Mouse (Mus musculus) erythroblast, embryonic 14.5 days (primary cell): ENCODE results near the gene Ddx58.

Experiments
- GATA1 ChIP-seq: IDR thresholded peaks from 2 replicates; pipeline ENCODE4 v1.6.1; 2012; ENCODE audit warnings: low read length, inconsistent platforms, mixed read lengths
- TAL1 ChIP-seq: IDR thresholded peaks from 3 replicates; pipeline ENCODE4 v1.6.1; 2012; ENCODE audit warnings: low read length, inconsistent platforms, mixed read lengths

DNA sequence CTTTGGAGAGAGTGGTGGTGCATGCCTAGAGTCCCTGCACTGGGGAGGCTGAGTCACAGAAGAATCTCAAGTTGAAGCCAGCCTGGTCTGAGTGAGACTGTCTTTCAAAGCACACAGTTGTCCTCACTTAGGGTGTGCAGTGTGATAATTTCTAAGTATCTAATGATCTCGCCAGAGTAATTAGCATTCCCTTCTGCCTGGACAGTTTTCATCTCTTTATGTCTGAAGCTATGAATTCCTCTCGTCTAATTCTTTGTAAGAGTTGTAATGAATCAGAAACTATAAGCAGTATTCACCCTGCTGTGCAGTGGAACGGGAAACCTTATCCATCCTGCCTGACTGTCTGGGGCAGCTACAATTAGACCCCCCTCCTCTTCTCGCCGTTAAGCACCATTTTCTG lies 31.9 kb downstream of the Ddx58 start:
- no peak for TF ChIP-seq TAL1
- no peak for TF ChIP-seq GATA1
